In genomic region chr14:37421566-37421965, GRCm38 (mm10) we compare ENCODE assay signal across 16 mouse cellular contexts.
"Had no signal": no experiment of that assay in that cellular context is flagged by ENCODE, and none has a peak within 500 bp of the region (broad histone marks: within the 10 kb centered on the region; RNA-seq: fewer than 3 reads in every experiment).

No protein-coding gene starts in this region.

- H3K4me2 ChIP-seq: neural tube, embryonic 13.5 days; neural tube, embryonic 15.5 days; stomach, embryonic 15.5 days had no signal

- H3K27me3 ChIP-seq: neural tube, embryonic 13.5 days; neural tube, embryonic 15.5 days; stomach, embryonic 15.5 days had no signal

- H3K9ac ChIP-seq: neural tube, embryonic 13.5 days; neural tube, embryonic 15.5 days; stomach, embryonic 15.5 days had no signal

- DNase-seq: retina, postnatal 1 day; right cerebral cortex, adult 18-20 months; right cerebral cortex, postnatal 14 days; right cerebral cortex, postnatal 25 days; right cerebral cortex, postnatal 4 days; spleen, adult 18-20 months; thymus, adult 18-20 months; thymus, adult 2 months; thymus, postnatal 14 days; thymus, postnatal 25 days; thymus, postnatal 36 days; thymus, postnatal 4 days had no signal

- H3K9me3 ChIP-seq: neural tube, embryonic 13.5 days; neural tube, embryonic 15.5 days; stomach, embryonic 15.5 days had no signal

- H3K4me1 ChIP-seq: neural tube, embryonic 13.5 days; neural tube, embryonic 15.5 days; stomach, embryonic 15.5 days had no signal

- H3K27ac ChIP-seq: neural tube, embryonic 13.5 days; neural tube, embryonic 15.5 days; stomach, embryonic 15.5 days; stomach, postnatal 0 days had no signal

- H3K4me3 ChIP-seq: neural tube, embryonic 13.5 days; neural tube, embryonic 15.5 days; stomach, embryonic 15.5 days had no signal

- H3K36me3 ChIP-seq: neural tube, embryonic 13.5 days; neural tube, embryonic 15.5 days; stomach, embryonic 15.5 days had no signal
